Mouse (Mus musculus) spleen, adult 2 months (tissue): Measurements from ENCODE around the gene Gm43738. TPM values are rescaled to one million over a fixed set of nuclear protein-coding genes. Genes with fewer than 3 reads are reported as not detected.

Source experiments
- DNase-seq, 2 experiments: peaks; one replicate each; pipeline versions ENCODE4 v3.0.0 to v3.0.0-alpha.2; 2012 to 2021; ENCODE audit warnings: low spot score in 2 of 2, low read depth in 1 of 2
- H3K27ac ChIP-seq: fragments of 200-500 bp; 2 replicates; pipeline ENCODE4 v1.5.1; 2012; ENCODE audit warnings: low read length, inconsistent platforms; ENCODE audit not compliant: insufficient read depth
- H3K27me3 ChIP-seq: fragments of 200-500 bp; 2 replicates; pipeline ENCODE4 v1.6.1; 2012; ENCODE audit warnings: mild to moderate bottlenecking, moderate library complexity, low read length, inconsistent platforms; ENCODE audit not compliant: control insufficient read depth, insufficient read depth
- H3K36me3 ChIP-seq: fragments of 200-500 bp; 2 replicates; pipeline ENCODE4 v1.6.1; 2012; ENCODE audit warnings: mild to moderate bottlenecking, low read length, inconsistent platforms; ENCODE audit not compliant: control insufficient read depth, insufficient read depth
- H3K4me1 ChIP-seq: fragments of 200-500 bp; 2 replicates; pipeline ENCODE4 v1.6.1; 2011; ENCODE audit warnings: inconsistent platforms; ENCODE audit not compliant: control insufficient read depth, insufficient read depth, insufficient read length
- H3K4me3 ChIP-seq: fragments of 200-500 bp; 2 replicates; pipeline ENCODE4 v1.5.1; 2011; ENCODE audit warnings: mild to moderate bottlenecking, inconsistent platforms; ENCODE audit not compliant: insufficient read depth, insufficient read length; ENCODE audit errors: extremely low read depth
- CTCF ChIP-seq: fragments of 200-500 bp; IDR thresholded peaks from 2 replicates; pipeline ENCODE4 v1.5.1; 2011; ENCODE audit warnings: mild to moderate bottlenecking, inconsistent platforms; ENCODE audit not compliant: insufficient read depth, insufficient read length, insufficient replicate concordance; ENCODE audit errors: extremely low read depth
- POLR2A ChIP-seq: fragments of 200-500 bp; IDR thresholded peaks from 2 replicates; pipeline ENCODE4 v1.6.1; 2011; ENCODE audit warnings: low read depth, low read length, inconsistent platforms
- WGBS: fragments of 180-500 bp; shearing (Covaris S2); methylation state at CpG from one replicate; pipeline ENCODE4 v1.1.7; 2018; 5-methylcytosine and 5-hydroxymethylcytosine counted together
- polyA plus RNA-seq: library from polyadenylated mRNA; depleted of rRNA; stranded (reverse); fragments of >200 nt; gene quantifications from 2 replicates; pipeline ENCODE4 v1.2.3, GENCODE M21; 2012

Gene Gm43738
- polyA plus RNA-seq, 1 experiment: not detected

DNA sequence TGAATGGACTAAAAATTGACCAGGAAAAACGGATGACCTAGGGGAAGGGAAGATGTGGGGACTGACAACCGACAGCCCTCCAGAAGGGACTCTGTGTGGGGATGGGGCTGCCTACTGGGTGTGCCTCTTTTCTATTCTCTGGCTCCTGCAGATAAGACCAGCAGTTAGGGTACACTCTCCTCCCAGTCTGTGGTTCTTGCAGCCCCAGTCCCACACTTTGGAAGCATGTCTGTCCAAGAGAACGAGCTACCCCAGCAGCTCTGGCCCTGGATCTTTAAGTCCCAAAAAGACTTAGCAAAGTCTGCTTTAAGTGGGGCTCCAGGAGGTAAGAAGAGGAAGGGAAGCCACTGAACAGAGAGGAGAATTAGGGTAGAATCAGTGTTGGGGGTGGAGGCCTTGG lies 35.1 kb upstream of the Gm43738 start, which contains the start of gene Pklr:
Gene Pklr, plus strand, starts transcription at position 185 of the 400 bp plus-strand sequence.
- no peaks in the 10 kb centered on the region for H3K36me3 ChIP-seq
- no peaks in the 10 kb centered on the region for H3K4me1 ChIP-seq
- TF ChIP-seq POLR2A (no peak), CTCF (no peak)
- no peak within 1 kb of the TSS for H3K27ac ChIP-seq
- 57% methylated on average over 3 of the region's 3 CpGs for WGBS
- H3K4me3 ChIP-seq: no peak within 1 kb of the TSS
- DNase-seq: no peak
- H3K27me3 ChIP-seq: no peaks in the 10 kb centered on the region

- H3K27me3 ChIP-seq: no peaks in the 10 kb centered on the region
- no peaks in the 10 kb centered on the region for H3K4me1 ChIP-seq
- WGBS: 65% methylated on average over 1 of the region's 1 CpGs
- no peak for TF ChIP-seq CTCF
- no peak for TF ChIP-seq POLR2A
- DNase-seq: no peak
- H3K4me3 ChIP-seq: no peak overlapping the region
- H3K27ac ChIP-seq: no peak overlapping the region
- no peaks in the 10 kb centered on the region for H3K36me3 ChIP-seq
These were observed 32.9 kb upstream of the Gm43738 start for GRCm38 (mm10) chr3:89133752-89134151.

GRCm38 (mm10) chr3:89133063-89133450 lies 32.2 kb upstream of the Gm43738 start:
- no peak for DNase-seq
- whole genome bisulfite sequencing: 81% methylated on average over 7 of the region's 7 CpGs
- no peaks in the 10 kb centered on the region for H3K36me3 ChIP-seq
- TF ChIP-seq CTCF (no peak), POLR2A (no peak)
- H3K4me3 ChIP-seq: no peak overlapping the region
- H3K4me1 ChIP-seq: no peaks in the 10 kb centered on the region
- H3K27me3 ChIP-seq: no peaks in the 10 kb centered on the region
- no peak overlapping the region for H3K27ac ChIP-seq

DNA sequence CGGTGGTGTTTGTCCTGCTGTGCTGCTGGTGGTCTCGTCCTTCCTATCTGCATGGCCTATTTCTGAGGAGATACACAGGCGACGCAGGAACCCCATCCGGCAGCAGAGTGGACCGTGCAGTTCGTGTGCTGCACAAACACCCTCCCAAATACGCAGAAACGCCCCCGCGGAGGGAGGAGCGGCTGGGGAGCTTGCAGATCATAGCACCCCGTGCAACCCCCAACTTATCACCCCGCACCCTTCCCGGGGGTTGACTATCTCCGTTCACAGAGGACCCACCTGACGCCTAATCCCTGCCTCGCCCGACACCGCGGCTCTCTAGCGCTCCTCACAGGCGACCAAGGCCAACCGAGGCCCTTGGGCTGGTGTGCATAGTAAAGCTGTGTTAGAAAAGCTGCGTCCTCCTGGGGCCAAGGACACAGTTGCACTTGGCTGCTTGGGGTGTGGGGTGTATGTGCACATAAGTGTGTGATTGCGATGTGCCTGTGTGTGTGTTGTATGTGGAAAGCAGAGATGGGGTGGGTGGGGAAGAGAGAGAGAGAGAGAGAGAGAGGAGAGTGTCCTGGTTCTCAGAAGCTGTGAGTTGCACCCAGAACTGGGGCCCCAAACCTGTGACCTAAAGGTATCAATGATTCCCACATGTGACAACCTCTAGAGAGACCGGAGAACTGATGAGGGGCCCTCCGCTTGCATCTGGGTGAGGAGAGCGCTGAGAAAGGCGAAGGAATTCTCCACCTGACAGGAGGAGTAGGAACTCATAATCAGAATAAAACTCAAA lies 31.6 kb upstream of the Gm43738 start:
- no peaks in the 10 kb centered on the region for H3K4me1 ChIP-seq
- H3K27me3 ChIP-seq: no peaks in the 10 kb centered on the region
- no peak for DNase-seq
- H3K27ac ChIP-seq: no peak overlapping the region
- TF ChIP-seq POLR2A: no peak
- TF ChIP-seq CTCF: peak; percentile 10; the same call in 1 of the 2 replicates
- no peaks in the 10 kb centered on the region for H3K36me3 ChIP-seq
- no peak overlapping the region for H3K4me3 ChIP-seq
- WGBS: 20% methylated on average over 30 of the region's 30 CpGs

GRCm38 (mm10) chr3:89131816-89132215 lies 30.9 kb upstream of the Gm43738 start:
- TF ChIP-seq POLR2A (no peak), CTCF (no peak)
- Histone ChIP-seq H3K27me3 (no peaks in the 10 kb centered on the region), H3K4me1 (no peaks in the 10 kb centered on the region), H3K36me3 (no peaks in the 10 kb centered on the region), H3K27ac (no peak overlapping the region), H3K4me3 (no peak overlapping the region)
- 57% methylated on average over 4 of the region's 4 CpGs for WGBS
- DNase-seq: no peak

DNA sequence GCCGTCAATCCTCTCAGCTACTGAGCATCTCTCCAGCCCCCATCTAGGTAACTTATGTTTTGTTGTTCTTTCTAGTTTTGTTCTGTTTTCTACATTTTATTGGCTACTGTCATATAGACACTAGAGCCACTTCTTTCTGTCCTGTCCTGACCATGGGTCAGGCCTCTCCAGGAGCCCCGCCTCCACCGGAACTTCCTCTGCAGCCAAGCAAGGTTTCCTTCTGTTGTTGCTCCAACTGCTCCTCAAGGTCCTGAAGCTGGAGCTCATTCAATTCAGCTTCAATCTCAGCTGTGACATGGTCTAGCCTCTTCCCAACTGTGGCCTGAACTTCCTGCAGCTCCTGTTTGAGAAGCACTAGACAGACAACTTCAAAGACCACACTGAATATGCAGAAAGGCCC lies 29.0 kb upstream of the Gm43738 start:
- Histone ChIP-seq H3K27me3 (no peaks in the 10 kb centered on the region), H3K27ac (no peak overlapping the region), H3K36me3 (no peaks in the 10 kb centered on the region), H3K4me1 (no peaks in the 10 kb centered on the region), H3K4me3 (no peak overlapping the region)
- no peak for DNase-seq
- no peak for TF ChIP-seq CTCF
- TF ChIP-seq POLR2A: no peak
- WGBS: 92% methylated on average over 3 of the region's 3 CpGs

DNA sequence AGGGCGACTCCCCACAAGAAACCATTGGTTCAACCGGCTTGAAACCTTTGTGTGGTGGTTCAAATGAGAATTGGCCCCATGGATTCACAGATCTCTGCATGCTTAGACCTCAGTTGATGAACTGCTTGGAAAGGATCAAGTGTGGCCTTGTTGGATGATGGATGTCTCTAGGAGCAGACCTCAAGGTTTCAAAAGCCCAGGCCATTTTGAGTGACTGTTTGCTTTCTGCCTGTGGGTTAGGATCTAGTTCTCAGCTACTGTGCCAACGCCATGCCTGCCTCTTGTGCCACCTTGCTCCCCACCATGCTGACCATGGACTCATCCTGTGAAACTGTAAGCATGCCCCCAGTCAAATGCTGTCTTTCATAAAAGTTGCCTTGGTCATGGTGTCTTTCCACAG lies 25.1 kb upstream of the Gm43738 start:
- H3K27me3 ChIP-seq: no peaks in the 10 kb centered on the region
- 93% methylated on average over 3 of the region's 3 CpGs for WGBS
- TF ChIP-seq CTCF: no peak
- no peak for TF ChIP-seq POLR2A

More for the DNA sequence above, 25.1 kb upstream of the Gm43738 start:
- Histone ChIP-seq H3K27ac (no peak overlapping the region), H3K4me1 (no peaks in the 10 kb centered on the region), H3K4me3 (no peak overlapping the region), H3K36me3 (no peaks in the 10 kb centered on the region)
- no peak for DNase-seq
